Mouse (Mus musculus) ES-E14 (cell line): Measurements from ENCODE around the gene Pqlc2. TPM values are rescaled to one million over a fixed set of nuclear protein-coding genes. Genes with fewer than 3 reads are reported as not detected.

Source experiments
- DNase-seq: peaks from one replicate; pipeline ENCODE4 v3.0.0-alpha.2; 2013; ENCODE audit warnings: low read depth, low spot score
- H3K27ac ChIP-seq: 2 replicates; pipeline ENCODE4 v1.5.1; 2012; ENCODE audit warnings: low read depth, mild to moderate bottlenecking, low read length, moderate library complexity, mixed read lengths; ENCODE audit not compliant: poor library complexity, insufficient read depth, severe bottlenecking
- H3K36me3 ChIP-seq: 2 replicates; pipeline ENCODE4 v1.6.1; 2012; ENCODE audit warnings: mild to moderate bottlenecking, low read length, moderate library complexity, mixed read lengths; ENCODE audit not compliant: control insufficient read depth, poor library complexity, insufficient read depth, severe bottlenecking
- H3K4me1 ChIP-seq, 2 experiments: fragments of 150-350 bp in 1 of 2; sonication (generic) in 1 of 2; 2 replicates each; pipeline ENCODE4 v1.6.1; 2012; ENCODE audit warnings: low read length in 2 of 2, mild to moderate bottlenecking in 1 of 2, mixed read lengths in 1 of 2; ENCODE audit not compliant: control insufficient read depth in 2 of 2, insufficient read depth in 2 of 2, poor library complexity in 1 of 2
- H3K4me3 ChIP-seq, 2 experiments: fragments of 150-350 bp in 1 of 2; sonication (generic) in 1 of 2; 2 replicates each; pipeline ENCODE4 v1.5.1; 2012; ENCODE audit warnings: low read length in 2 of 2, low read depth in 1 of 2, mild to moderate bottlenecking in 1 of 2, mixed read lengths in 1 of 2; ENCODE audit not compliant: insufficient read depth in 1 of 2, poor library complexity in 1 of 2, severe bottlenecking in 1 of 2
- H3K9ac ChIP-seq: 2 replicates; pipeline ENCODE4 v1.6.1; 2012; ENCODE audit warnings: low read depth, mild to moderate bottlenecking, low read length, mixed read lengths; ENCODE audit not compliant: poor library complexity, insufficient read depth, severe bottlenecking
- H3K9me3 ChIP-seq: fragments of 150-350 bp; sonication (generic); 2 replicates; pipeline ENCODE4 v1.6.1; 2012; ENCODE audit warnings: low read depth, mild to moderate bottlenecking, low read length; ENCODE audit not compliant: control insufficient read depth, insufficient read depth
- CHD2 ChIP-seq: IDR thresholded peaks from 2 replicates; pipeline ENCODE4 v1.6.1; 2014; ENCODE audit warnings: mild to moderate bottlenecking, low read depth, low read length, inconsistent platforms
- HCFC1 ChIP-seq: IDR thresholded peaks from 2 replicates; pipeline ENCODE4 v1.6.1; 2012; ENCODE audit warnings: low read length, inconsistent platforms, borderline replicate concordance; ENCODE audit not compliant: insufficient read depth
- MAFK ChIP-seq: IDR thresholded peaks from 2 replicates; pipeline ENCODE4 v1.6.1; 2014; ENCODE audit warnings: mild to moderate bottlenecking, low read depth, low read length, inconsistent platforms; ENCODE audit not compliant: insufficient read depth
- ZC3H11A ChIP-seq: IDR thresholded peaks from 2 replicates; pipeline ENCODE4 v1.6.1; 2012; ENCODE audit warnings: low read depth, mild to moderate bottlenecking, inconsistent platforms, low read length, borderline replicate concordance
- ZNF384 ChIP-seq: IDR thresholded peaks from 2 replicates; pipeline ENCODE4 v1.6.1; 2012; ENCODE audit warnings: low read depth, low read length, inconsistent platforms
- in situ Hi-C, 2 experiments: fragments of 600-800 bp; cut with MboI; formaldehyde crosslinking; loops; one replicate each; pipeline ENCODE4 v1.15.1; 2025; ENCODE audit warnings: low sequenced_read_pairs in 2 of 2, inconsistent platforms in 1 of 2; ENCODE audit not compliant: unreplicated experiment in 2 of 2
- total RNA-seq: library from RNA; depleted of rRNA; stranded (reverse); fragments of 300-350 nt; gene quantifications from 2 replicates; pipeline ENCODE4 v1.2.3, GENCODE M21; 2012

Gene Pqlc2
- total RNA-seq, 1 experiment = 25.0 TPM

- no peaks in the 10 kb centered on the region for H3K9me3 ChIP-seq
- no peaks in the 10 kb centered on the region; a peak in 1 of 4 replicates for H3K4me1 ChIP-seq
- TF ChIP-seq ZC3H11A (no peak), HCFC1 (no peak), ZNF384 (no peak), CHD2 (no peak), MAFK (no peak)
- in situ Hi-C loops = no loop called here
- no peak overlapping the region for H3K27ac ChIP-seq
- H3K36me3 ChIP-seq = peaks cover 31% of the 10 kb centered on the region; the same call in 1 of the 2 replicates
- no peak overlapping the region for H3K4me3 ChIP-seq
- H3K9ac ChIP-seq = no peak overlapping the region
- no peak for DNase-seq
These were observed 42.3 kb downstream of the Pqlc2 start for GRCm38 (mm10) chr4:139268242-139268641.

- Histone ChIP-seq H3K36me3 (peaks cover 38% of the 10 kb centered on the region), H3K9me3 (no peaks in the 10 kb centered on the region), H3K9ac (no peak overlapping the region), H3K4me1 (no peaks in the 10 kb centered on the region; a peak in 1 of 4 replicates), H3K4me3 (no peak overlapping the region), H3K27ac (no peak overlapping the region)
- no peak for TF ChIP-seq ZC3H11A
- no peak for TF ChIP-seq MAFK
- TF ChIP-seq ZNF384 = no peak
- TF ChIP-seq CHD2 = no peak
- DNase-seq = no peak
- in situ Hi-C loops = no loop called here
These were observed 43.2 kb downstream of the Pqlc2 start for GRCm38 (mm10) chr4:139267335-139267734.

DNA sequence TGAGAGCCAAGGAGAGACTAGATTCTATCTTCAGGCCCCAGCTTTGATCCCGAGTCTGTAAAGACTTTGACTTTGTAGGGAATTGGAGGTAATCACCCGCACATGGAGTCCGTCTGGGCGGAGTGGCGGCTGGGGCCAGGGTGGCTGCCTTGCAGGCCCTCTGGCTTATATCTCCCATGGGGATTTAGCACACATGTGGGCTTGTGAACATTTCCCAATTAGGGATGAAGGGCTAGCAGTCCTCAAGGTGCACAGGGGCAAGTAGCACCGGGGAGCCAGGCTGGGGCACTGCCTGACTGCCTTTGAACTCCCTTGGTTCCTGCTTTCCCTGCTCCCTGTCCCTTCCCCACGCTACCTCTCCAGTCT is 44.0 kb downstream of the Pqlc2 start:
- DNase-seq = no peak
- Histone ChIP-seq H3K4me3 (no peak overlapping the region), H3K9me3 (no peaks in the 10 kb centered on the region), H3K4me1 (no peaks in the 10 kb centered on the region; a peak in 1 of 4 replicates), H3K9ac (no peak overlapping the region), H3K36me3 (peaks cover 46% of the 10 kb centered on the region), H3K27ac (no peak overlapping the region)
- in situ Hi-C loops = no loop called here
- TF ChIP-seq CHD2 (no peak), ZC3H11A (no peak), ZNF384 (no peak), MAFK (no peak), HCFC1 (no peak)

- Histone ChIP-seq H3K4me1 (no peaks in the 10 kb centered on the region; a peak in 1 of 4 replicates), H3K4me3 (no peak overlapping the region), H3K27ac (no peak overlapping the region), H3K9ac (no peak overlapping the region), H3K9me3 (no peaks in the 10 kb centered on the region), H3K36me3 (peaks cover 52% of the 10 kb centered on the region)
- in situ Hi-C loops = no loop called here
- TF ChIP-seq ZNF384 = no peak
- no peak for TF ChIP-seq HCFC1
- TF ChIP-seq CHD2 = no peak
- no peak for TF ChIP-seq MAFK
- no peak for TF ChIP-seq ZC3H11A
- DNase-seq = no peak
These were observed 44.6 kb downstream of the Pqlc2 start for GRCm38 (mm10) chr4:139265783-139266499.
